Mouse (Mus musculus): ENCODE measurements at regions not wholly inside any gene's neighbourhood (a gene's known extent, or its start where the extent isn't known, plus 50 kb on each side); places are given as distances from the start of the nearest gene placed in this dataset.

- in situ Hi-C loops (cut with MboI, MseI) = no loop called here
These were observed 117.1 kb upstream of the Rpl38 start for GRCm38 (mm10) chr11:114551262-114551661.

- in situ Hi-C loops (cut with MboI, MseI) = no loop called here
These were observed 119.7 kb upstream of the Rpl38 start for GRCm38 (mm10) chr11:114548658-114549057.

- in situ Hi-C loops (cut with MboI, MseI) = no loop called here
These were observed 124.1 kb upstream of the Rpl38 start for GRCm38 (mm10) chr11:114544212-114544611.

GRCm38 (mm10) chr11:114542167-114542566 lies 126.2 kb upstream of the Rpl38 start:
- in situ Hi-C loops (cut with MboI, MseI) = no loop called here

- in situ Hi-C loops (cut with MboI, MseI) = no loop called here
These were observed 127.8 kb upstream of the Rpl38 start for GRCm38 (mm10) chr11:114540503-114540902.

- in situ Hi-C loops (cut with MboI, MseI) = no loop called here
These were observed 131.5 kb upstream of the Rpl38 start for GRCm38 (mm10) chr11:114536616-114537493.

GRCm38 (mm10) chr11:114535900-114536299 lies 132.4 kb upstream of the Rpl38 start:
- in situ Hi-C loops (cut with MboI, MseI) = no loop called here

GRCm38 (mm10) chr11:114534436-114534835 lies 133.9 kb upstream of the Rpl38 start:
- in situ Hi-C loops (cut with MboI, MseI) = no loop called here

GRCm38 (mm10) chr11:114531241-114531765 lies 137.0 kb upstream of the Rpl38 start:
- in situ Hi-C loops (cut with MboI, MseI) = no loop called here

GRCm38 (mm10) chr11:114528937-114529772 lies 139.2 kb upstream of the Rpl38 start:
- in situ Hi-C loops (cut with MboI, MseI) = loop anchor here in 1 of 2 experiments (5.0 kb wide), 2 partner anchors 33 to 103 kb away; no protein-coding TSS in a partner anchor

- in situ Hi-C loops (cut with MboI, MseI) = no loop called here
These were observed 144.7 kb upstream of the Rpl38 start for GRCm38 (mm10) chr11:114523444-114524238.

- in situ Hi-C loops (cut with MboI, MseI) = loop anchor here in 1 of 2 experiments (5.0 kb wide), 1 partner anchor 117 kb away; no protein-coding TSS in a partner anchor
These were observed 153.0 kb upstream of the Rpl38 start for GRCm38 (mm10) chr11:114515278-114515677.

GRCm38 (mm10) chr11:114514126-114514525 lies 154.2 kb upstream of the Rpl38 start:
- in situ Hi-C loops (cut with MboI, MseI) = no loop called here

GRCm38 (mm10) chr11:114513446-114513845 lies 154.9 kb upstream of the Rpl38 start:
- in situ Hi-C loops (cut with MboI, MseI) = no loop called here

GRCm38 (mm10) chr11:114511994-114512393 lies 156.3 kb upstream of the Rpl38 start:
- in situ Hi-C loops (cut with MboI, MseI) = no loop called here

- in situ Hi-C loops (cut with MboI, MseI) = no loop called here
These were observed 165.8 kb upstream of the Rpl38 start for GRCm38 (mm10) chr11:114502562-114502961.

GRCm38 (mm10) chr11:114501869-114502540 lies 166.3 kb upstream of the Rpl38 start:
- in situ Hi-C loops (cut with MboI, MseI) = no loop called here

- in situ Hi-C loops (cut with MboI, MseI) = no loop called here
These were observed 167.9 kb upstream of the Rpl38 start for GRCm38 (mm10) chr11:114500416-114500815.

GRCm38 (mm10) chr11:114499665-114500064 lies 168.7 kb upstream of the Rpl38 start:
- in situ Hi-C loops (cut with MboI, MseI) = no loop called here

- in situ Hi-C loops (cut with MboI, MseI) = no loop called here
These were observed 172.8 kb upstream of the Rpl38 start for GRCm38 (mm10) chr11:114495520-114495921.

GRCm38 (mm10) chr11:114486455-114486854 lies 181.9 kb upstream of the Rpl38 start:
- in situ Hi-C loops (cut with MboI, MseI) = no loop called here
